Mouse (Mus musculus) liver, postnatal 0 days (tissue): ENCODE measurements at regions not wholly inside any gene's neighbourhood (a gene's known extent, or its start where the extent isn't known, plus 50 kb on each side); places are given as distances from the start of the nearest gene placed in this dataset.
"Not testable (repeated sequence)": the region's sequence is repeated elsewhere in the genome, so short reads cannot be mapped to it uniquely, and the experiment has no call there.

Experiments
- ATAC-seq: fragments of 200-750 bp; cut with Nextera tagmentation; 2 replicates; pipeline ENCODE4 v1.8.0; 2017; ENCODE audit warnings: mild to moderate bottlenecking, moderate library complexity
- DNase-seq: peaks from one replicate; pipeline ENCODE4 v3.0.0-alpha.2; 2016
- H3K27ac ChIP-seq: fragments of 300-500 bp; sonication (generic); 2 replicates; pipeline ENCODE4 v1.5.1; 2014; ENCODE audit warnings: antibody characterized with exemption, moderate library complexity, mild to moderate bottlenecking, low read depth
- H3K27me3 ChIP-seq: fragments of 300-500 bp; sonication (generic); 2 replicates; pipeline ENCODE4 v1.6.1; 2014; ENCODE audit warnings: low read length, control low read depth, mixed read lengths; ENCODE audit not compliant: insufficient read depth
- H3K36me3 ChIP-seq: fragments of 300-500 bp; sonication (generic); replicated peaks from 2 replicates; pipeline ENCODE4 v1.6.1; 2014; ENCODE audit warnings: mild to moderate bottlenecking, control low read depth, low read length, moderate library complexity, mixed read lengths; ENCODE audit not compliant: insufficient read depth
- H3K4me1 ChIP-seq: fragments of 300-500 bp; sonication (generic); 2 replicates; pipeline ENCODE4 v1.6.1; 2014; ENCODE audit warnings: antibody characterized with exemption, mild to moderate bottlenecking, control low read depth; ENCODE audit not compliant: insufficient read depth
- H3K4me2 ChIP-seq: fragments of 300-500 bp; sonication (generic); 2 replicates; pipeline ENCODE4 v1.6.1; 2014; ENCODE audit warnings: low read depth, mild to moderate bottlenecking, low read length, moderate library complexity, mixed read lengths
- H3K4me3 ChIP-seq: fragments of 300-500 bp; sonication (generic); 2 replicates; pipeline ENCODE4 v1.5.1; 2014; ENCODE audit warnings: low read depth, low read length
- H3K9ac ChIP-seq: fragments of 300-500 bp; sonication (generic); replicated peaks from 2 replicates; pipeline ENCODE4 v1.6.1; 2014; ENCODE audit warnings: mild to moderate bottlenecking, moderate library complexity
- H3K9me3 ChIP-seq: fragments of 300-500 bp; sonication (generic); 2 replicates; pipeline ENCODE4 v1.6.1; 2016; ENCODE audit warnings: mild to moderate bottlenecking, control low read depth, low read length, mixed read lengths
- CTCF ChIP-seq: sonication (generic); IDR thresholded peaks from 2 replicates; pipeline ENCODE4 v1.5.1; 2016; ENCODE audit warnings: antibody characterized with exemption, low read depth
- EP300 ChIP-seq: IDR thresholded peaks from 2 replicates; pipeline ENCODE4 v1.6.1; 2016; ENCODE audit warnings: antibody characterized with exemption, low read depth, mild to moderate bottlenecking
- WGBS: fragments of 180-500 bp; shearing (Covaris S2); extraction: QIAGEN DNeasy Blood & Tissue Kit; methylation state at CpG from one replicate; pipeline ENCODE4 v1.1.7; 2014; ENCODE audit not compliant: insufficient replicate concordance; 5-methylcytosine and 5-hydroxymethylcytosine counted together

GRCm38 (mm10) chr3:31603237-31603636, 293.1 kb upstream of the Slc7a14 start:
- H3K9ac ChIP-seq: no peak overlapping the region
- no peak overlapping the region for H3K4me2 ChIP-seq
- H3K27ac ChIP-seq: no peak overlapping the region
- no peak overlapping the region for H3K4me3 ChIP-seq
- no peaks in the 10 kb centered on the region for H3K36me3 ChIP-seq
- ATAC-seq (no peak), DNase-seq (peak; percentile 80)
- 20% methylated on average over 7 of the region's 7 CpGs for WGBS
- no peaks in the 10 kb centered on the region for H3K9me3 ChIP-seq
- TF ChIP-seq EP300 (no peak), CTCF (peak; percentile 88)
- H3K4me1 ChIP-seq: no peaks in the 10 kb centered on the region
- H3K27me3 ChIP-seq: no peaks in the 10 kb centered on the region

- H3K27me3 ChIP-seq, DNase-seq, H3K27ac ChIP-seq, H3K9ac ChIP-seq, ATAC-seq, H3K4me2 ChIP-seq, H3K4me3 ChIP-seq, H3K36me3 ChIP-seq, H3K9me3 ChIP-seq, H3K4me1 ChIP-seq: not testable (repeated sequence)
- WGBS: 70% methylated on average over 4 of the region's 4 CpGs
Observed at GRCm38 (mm10) chr3:31596581-31596980, 286.4 kb upstream of the Slc7a14 start.

GRCm38 (mm10) chr3:31585971-31586370, 275.8 kb upstream of the Slc7a14 start:
- no peaks in the 10 kb centered on the region for H3K9me3 ChIP-seq
- H3K4me2 ChIP-seq: no peak overlapping the region
- H3K4me3 ChIP-seq: no peak overlapping the region
- no peak for DNase-seq
- no peak for TF ChIP-seq EP300
- 0 out of 2 replicates have a peak, but pooled peaks have one; percentile 18 for TF ChIP-seq CTCF
- no peaks in the 10 kb centered on the region for H3K36me3 ChIP-seq
- H3K4me1 ChIP-seq: no peaks in the 10 kb centered on the region
- no peak for ATAC-seq
- H3K27me3 ChIP-seq: no peaks in the 10 kb centered on the region
- no peak overlapping the region for H3K9ac ChIP-seq
- no peak overlapping the region for H3K27ac ChIP-seq
- WGBS: 49% methylated on average over 2 of the region's 2 CpGs

GRCm38 (mm10) chr3:31573849-31574248, 263.7 kb upstream of the Slc7a14 start:
- H3K4me1 ChIP-seq: no peaks in the 10 kb centered on the region
- no peak for ATAC-seq

More at GRCm38 (mm10) chr3:31573849-31574248, 263.7 kb upstream of the Slc7a14 start:
- Histone ChIP-seq H3K9ac (no peak overlapping the region), H3K4me3 (no peak overlapping the region), H3K27me3 (no peaks in the 10 kb centered on the region), H3K9me3 (0 out of 2 replicates have a peak, but pooled peaks cover 3% of the 10 kb centered on the region), H3K27ac (no peak overlapping the region), H3K4me2 (no peak overlapping the region), H3K36me3 (no peaks in the 10 kb centered on the region)
- TF ChIP-seq CTCF (no peak), EP300 (no peak)
- WGBS: 78% methylated on average over 3 of the region's 3 CpGs
- no peak for DNase-seq
